Comparison of ENCODE assay signal across 13 mouse cellular contexts in genomic region chr3:54314055-54314454, GRCm38 (mm10). TPM values are rescaled to one million over a fixed set of nuclear protein-coding genes. Genes with fewer than 3 reads are reported as not detected.
DNase-seq lines count a peak whose midpoint lies in the region; ATAC-seq lines count a peak whose summit lies in the region.
"Had no signal": no experiment of that assay in that cellular context is flagged by ENCODE, and none has a peak within 500 bp of the region (broad histone marks: within the 10 kb centered on the region; RNA-seq: fewer than 3 reads in every experiment).

No protein-coding gene starts in this region.

- no peak overlapping the region for H3K4me2 ChIP-seq in kidney, embryonic 15.5 days
- H3K4me2 ChIP-seq: liver, embryonic 12.5 days; neural tube, embryonic 15.5 days; stomach, embryonic 15.5 days had no signal

- no peaks in the 10 kb centered on the region for H3K9me3 ChIP-seq in kidney, embryonic 15.5 days (replicated peaks)
- no peaks in the 10 kb centered on the region for H3K9me3 ChIP-seq in embryonic facial prominence, embryonic 10.5 days
- H3K9me3 ChIP-seq: liver, embryonic 12.5 days; neural tube, embryonic 15.5 days; stomach, embryonic 15.5 days had no signal

- no peaks in the 10 kb centered on the region for H3K27me3 ChIP-seq in kidney, embryonic 15.5 days
- H3K27me3 ChIP-seq in embryonic facial prominence, embryonic 10.5 days (replicated peaks; ENCODE audit: low read depth, poor library complexity, severe bottlenecking), result no peaks in the 10 kb centered on the region
- H3K27me3 ChIP-seq: liver, embryonic 12.5 days; neural tube, embryonic 15.5 days; stomach, embryonic 15.5 days had no signal

- peak; percentile 12 to 13 for DNase-seq in frontal cortex, postnatal 36 days (ENCODE audit: low spot score in 2 of 2)
- no peak for DNase-seq in frontal cortex, postnatal 10 days (ENCODE audit: low spot score in 2 of 2)
- peak; percentile 6 for DNase-seq in kidney, postnatal 14 days
- DNase-seq in retina, embryonic 14.5 days (ENCODE audit: low spot score), result peak; percentile 10
- no peak for DNase-seq in retina, postnatal 1 day
- peak; percentile 23 for DNase-seq in embryonic facial prominence, embryonic 10.5 days (ENCODE audit: low spot score)
- DNase-seq in urinary bladder, postnatal 4 days (ENCODE audit: low spot score in 2 of 2), result no peak
- DNase-seq: adrenal gland, adult 2 months; cerebellum, postnatal 25 days had no signal

- no peaks in the 10 kb centered on the region for H3K36me3 ChIP-seq in kidney, embryonic 15.5 days
- H3K36me3 ChIP-seq in embryonic facial prominence, embryonic 10.5 days (replicated peaks), result no peaks in the 10 kb centered on the region
- H3K36me3 ChIP-seq: liver, embryonic 12.5 days; neural tube, embryonic 15.5 days; stomach, embryonic 15.5 days had no signal

- WGBS in kidney, embryonic 15.5 days, result 72% methylated on average over 2 of the region's 2 CpGs
- WGBS in embryonic facial prominence, embryonic 10.5 days, result 75% methylated on average over 2 of the region's 2 CpGs

- H3K9ac ChIP-seq in kidney, embryonic 15.5 days, result no peak overlapping the region
- H3K9ac ChIP-seq: liver, embryonic 12.5 days; neural tube, embryonic 15.5 days; stomach, embryonic 15.5 days had no signal

- no peaks in the 10 kb centered on the region for H3K4me1 ChIP-seq in kidney, embryonic 15.5 days
- H3K4me1 ChIP-seq in embryonic facial prominence, embryonic 10.5 days, result peaks cover 5% of the 10 kb centered on the region; the same call in 1 of the 2 replicates
- H3K4me1 ChIP-seq: liver, embryonic 12.5 days; neural tube, embryonic 15.5 days; stomach, embryonic 15.5 days had no signal

- H3K4me3 ChIP-seq in kidney, embryonic 15.5 days (replicated peaks), result no peak overlapping the region
- H3K4me3 ChIP-seq in embryonic facial prominence, embryonic 10.5 days, result no peak overlapping the region
- H3K4me3 ChIP-seq: liver, embryonic 12.5 days; neural tube, embryonic 15.5 days; stomach, embryonic 15.5 days had no signal

- ATAC-seq in kidney, embryonic 15.5 days (replicated peaks; ENCODE audit: low FRiP score), result no peak
- ATAC-seq: liver, embryonic 12.5 days had no signal

- H3K27ac ChIP-seq in kidney, embryonic 15.5 days, result no peak overlapping the region
- no peak overlapping the region for H3K27ac ChIP-seq in embryonic facial prominence, embryonic 10.5 days (replicated peaks)
- H3K27ac ChIP-seq: liver, embryonic 12.5 days; neural tube, embryonic 15.5 days; stomach, embryonic 15.5 days had no signal

RNA-seq across cellular contexts. Expression of gene Postn, which starts 46.9 kb away (rescaled TPM):
- 117 and 153 TPM in 2 replicates for polyA plus RNA-seq in kidney, embryonic 15.5 days (2015; fragmentation: Nextera tagmentation; extraction: Ambion mirVana)
- polyA plus RNA-seq in embryonic facial prominence, embryonic 10.5 days (2016; fragmentation: Nextera tagmentation; extraction: Ambion mirVana), result 17.0 and 23.6 TPM in 2 replicates

Comparison
In these comparisons a context has a peak if more than half of its experiments do, and no peak if none do; other contexts are left out.
1. DNase-seq: peak in frontal cortex, postnatal 36 days (2 of 2), kidney, postnatal 14 days (single experiment), retina, embryonic 14.5 days (single experiment) and embryonic facial prominence, embryonic 10.5 days (single experiment); none in frontal cortex, postnatal 10 days (0 of 2), retina, postnatal 1 day (single experiment) and urinary bladder, postnatal 4 days (0 of 2).